Mouse (Mus musculus) naive thymus-derived CD4-positive, alpha-beta T cell, adult 5 months (primary cell): Measurements from ENCODE around the gene Gm10354. TPM values are rescaled to one million over a fixed set of nuclear protein-coding genes. Genes with fewer than 3 reads are reported as not detected.

Source experiments
- polyA plus RNA-seq: library from polyadenylated mRNA; unstranded; fragments of 100-300 nt; shearing (Covaris generic); gene quantifications from one replicate; pipeline ENCODE4 v1.2.1, GENCODE M21; 2017

The Gm10354 gene
- not detected for polyA plus RNA-seq

GRCm38 (mm10) chr5:14978835-14979234 lies at the start of gene Gm10354:
Gm10354 (minus strand) TSS chr5:14978935.

GRCm38 (mm10) chr5:14938329-14938728 lies 40.4 kb downstream of the Gm10354 start, which contains the start of gene Speer4e:
Speer4e (minus strand) TSS chr5:14938429.

Other genes with a start within 250 kb of the Gm10354 start
- gene Gm9758, start 64.0 kb downstream of the Gm10354 start, polyA plus RNA-seq: not detected
- not detected for gene Speer4e, start 40.5 kb downstream of the Gm10354 start, polyA plus RNA-seq
- not detected for gene Gm17019, start 54.1 kb upstream of the Gm10354 start, polyA plus RNA-seq